Mouse (Mus musculus) myocyte (in vitro differentiated cells): ENCODE measurements around the gene Pgf. TPM values are rescaled to one million over a fixed set of nuclear protein-coding genes. Genes with fewer than 3 reads are reported as not detected.

Source experiments
- H3K27me3 ChIP-seq: one replicate; pipeline ENCODE4 v1.6.1; 2011; ENCODE audit not compliant: control insufficient read depth, insufficient read depth, insufficient read length
- H3K36me3 ChIP-seq: one replicate; pipeline ENCODE4 v1.6.1; 2011; ENCODE audit not compliant: control insufficient read depth, insufficient read depth
- H3K4me2 ChIP-seq: one replicate; pipeline ENCODE4 v1.6.1; 2011; ENCODE audit warnings: low read depth, control low read depth
- H3K4me3 ChIP-seq: one replicate; pipeline ENCODE4 v1.5.1; 2011; ENCODE audit warnings: mild to moderate bottlenecking, control low read depth, moderate library complexity
- H3K79me2 ChIP-seq: one replicate; pipeline ENCODE4 v1.6.1; 2011; ENCODE audit not compliant: control insufficient read depth, insufficient read depth
- H3ac ChIP-seq: one replicate; pipeline ENCODE4 v1.6.1; 2011; ENCODE audit not compliant: control insufficient read depth, insufficient read length
- CEBPB ChIP-seq: IDR thresholded peaks from 2 replicates; pipeline ENCODE4 v1.6.1; 2011; ENCODE audit warnings: mild to moderate bottlenecking, moderate library complexity; ENCODE audit not compliant: poor library complexity, insufficient read depth, severe bottlenecking
- E2F4 ChIP-seq: IDR thresholded peaks from one replicate; pipeline ENCODE4 v1.6.1; 2011; ENCODE audit warnings: mild to moderate bottlenecking, control low read depth, moderate library complexity; ENCODE audit not compliant: insufficient read depth
- MAX ChIP-seq: IDR thresholded peaks from one replicate; pipeline ENCODE4 v1.6.1; 2011; ENCODE audit warnings: low read depth, mild to moderate bottlenecking, control low read depth
- MYOD1 ChIP-seq, 3 experiments: IDR thresholded peaks; one replicate each; pipeline ENCODE4 v1.6.1; 2011; ENCODE audit warnings: control low read depth in 2 of 3, low read depth in 2 of 3, mild to moderate bottlenecking in 2 of 3, moderate library complexity in 1 of 3; ENCODE audit not compliant: insufficient read length in 2 of 3, control insufficient read depth in 1 of 3
- MYOG ChIP-seq, 3 experiments: IDR thresholded peaks; one replicate each; pipeline ENCODE4 v1.6.1; 2011; ENCODE audit warnings: control low read depth in 2 of 3, low read depth in 2 of 3, mild to moderate bottlenecking in 2 of 3; ENCODE audit not compliant: insufficient read length in 2 of 3, control insufficient read depth in 1 of 3, insufficient read depth in 1 of 3
- POLR2A ChIP-seq: IDR thresholded peaks from one replicate; pipeline ENCODE4 v1.6.1; 2011; ENCODE audit warnings: low read depth, mild to moderate bottlenecking, control low read depth, moderate library complexity; ENCODE audit not compliant: insufficient read length
- POLR2AphosphoS2 ChIP-seq: IDR thresholded peaks from one replicate; pipeline ENCODE4 v1.6.1; 2011; ENCODE audit warnings: low read depth, control low read depth; ENCODE audit not compliant: insufficient read length
- REST ChIP-seq: IDR thresholded peaks from one replicate; pipeline ENCODE4 v1.6.1; 2011; ENCODE audit warnings: mild to moderate bottlenecking, control low read depth, moderate library complexity; ENCODE audit not compliant: insufficient read depth, insufficient read length
- SRF ChIP-seq: IDR thresholded peaks from one replicate; pipeline ENCODE4 v1.6.1; 2011; ENCODE audit warnings: low read depth; ENCODE audit not compliant: control insufficient read depth, insufficient read length
- TCF12 ChIP-seq: IDR thresholded peaks from one replicate; pipeline ENCODE4 v1.6.1; 2011; ENCODE audit warnings: mild to moderate bottlenecking, control low read depth; ENCODE audit not compliant: poor library complexity, insufficient read depth, severe bottlenecking
- TCF3 ChIP-seq: IDR thresholded peaks from one replicate; pipeline ENCODE4 v1.6.1; 2011; ENCODE audit warnings: low read depth, control low read depth; ENCODE audit not compliant: insufficient read length
- USF1 ChIP-seq: IDR thresholded peaks from one replicate; pipeline ENCODE4 v1.6.1; 2011; ENCODE audit warnings: low read depth, mild to moderate bottlenecking, control low read depth, moderate library complexity
- polyA plus RNA-seq: library from polyadenylated mRNA; unstranded; fragments of >200 nt; fragmentation: generic; extraction: Trizol; gene quantifications from one replicate; pipeline ENCODE4 v1.2.1, GENCODE M21; 2012; ENCODE audit warnings: missing spikeins

Gene Pgf
- polyA plus RNA-seq, 1 experiment: 41.9 TPM

DNA sequence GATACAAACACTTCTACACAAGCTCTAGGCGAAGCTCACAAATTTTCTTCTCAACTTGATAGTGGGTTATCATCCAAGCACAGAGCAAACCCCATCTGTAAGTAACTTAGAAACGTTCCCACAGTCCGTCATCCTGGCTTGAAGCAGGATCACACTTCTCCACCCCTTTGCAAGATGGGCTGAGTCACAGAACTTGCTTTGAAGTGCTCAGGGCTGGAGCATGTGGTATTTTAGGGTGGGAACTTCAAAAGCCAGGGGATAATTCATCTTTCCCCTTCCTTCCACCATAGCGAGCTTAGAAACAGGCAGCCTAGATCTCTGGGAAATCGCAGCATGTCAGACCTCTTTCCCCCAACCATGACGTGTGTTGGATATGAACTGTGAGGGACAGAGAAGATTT is 21.3 kb downstream of the Pgf start:
- Histone ChIP-seq H3K27me3 (no peaks in the 10 kb centered on the region), H3K79me2 (no peaks in the 10 kb centered on the region), H3K4me2 (peak overlapping the region; percentile 48), H3K36me3 (no peaks in the 10 kb centered on the region), H3K4me3 (no peak overlapping the region), H3ac (no peak overlapping the region)
- no peak for TF ChIP-seq CEBPB
- TF ChIP-seq TCF12: no peak
- no peak for TF ChIP-seq MAX
- no peak for TF ChIP-seq POLR2A
- TF ChIP-seq TCF3: no peak
- no peak for TF ChIP-seq MYOD1 (IDR thresholded peaks at IDR 0.05; ENCODE audit: control insufficient read depth in 1 of 3, insufficient read length in 2 of 3, low read depth in 2 of 3)

DNA sequence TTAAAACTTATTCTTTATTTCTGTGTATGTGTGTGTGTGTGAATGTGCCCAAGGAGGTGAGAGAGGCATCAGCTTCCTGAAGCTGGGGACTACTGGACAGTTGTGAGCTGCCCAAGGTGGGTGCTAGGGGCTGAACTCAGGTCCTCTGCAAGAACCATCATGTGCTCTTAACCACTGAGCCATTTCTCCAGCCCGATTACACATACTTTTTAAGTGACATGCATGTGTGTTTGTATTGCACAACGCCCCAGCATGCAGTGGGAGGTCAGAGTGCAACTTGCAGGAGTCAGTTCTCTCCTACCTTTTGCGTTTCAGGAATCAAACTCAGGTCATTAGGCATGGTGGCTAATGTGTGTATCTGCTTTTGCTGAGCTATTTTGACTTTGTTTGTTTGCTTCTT is 24.6 kb downstream of the Pgf start:
- H3K27me3 ChIP-seq: no peaks in the 10 kb centered on the region
- H3K4me3 ChIP-seq: no peak overlapping the region
- H3K4me2 ChIP-seq: no peak overlapping the region
- H3K36me3 ChIP-seq: no peaks in the 10 kb centered on the region
- H3ac ChIP-seq: no peak overlapping the region
- H3K79me2 ChIP-seq: no peaks in the 10 kb centered on the region
- peak; percentile 66; the same call in 1 of the 2 replicates for TF ChIP-seq CEBPB
- no peak for TF ChIP-seq MYOG (IDR thresholded peaks at IDR 0.05; ENCODE audit: control insufficient read depth in 1 of 3, insufficient read depth in 1 of 3, insufficient read length in 2 of 3, low read depth in 2 of 3)

DNA sequence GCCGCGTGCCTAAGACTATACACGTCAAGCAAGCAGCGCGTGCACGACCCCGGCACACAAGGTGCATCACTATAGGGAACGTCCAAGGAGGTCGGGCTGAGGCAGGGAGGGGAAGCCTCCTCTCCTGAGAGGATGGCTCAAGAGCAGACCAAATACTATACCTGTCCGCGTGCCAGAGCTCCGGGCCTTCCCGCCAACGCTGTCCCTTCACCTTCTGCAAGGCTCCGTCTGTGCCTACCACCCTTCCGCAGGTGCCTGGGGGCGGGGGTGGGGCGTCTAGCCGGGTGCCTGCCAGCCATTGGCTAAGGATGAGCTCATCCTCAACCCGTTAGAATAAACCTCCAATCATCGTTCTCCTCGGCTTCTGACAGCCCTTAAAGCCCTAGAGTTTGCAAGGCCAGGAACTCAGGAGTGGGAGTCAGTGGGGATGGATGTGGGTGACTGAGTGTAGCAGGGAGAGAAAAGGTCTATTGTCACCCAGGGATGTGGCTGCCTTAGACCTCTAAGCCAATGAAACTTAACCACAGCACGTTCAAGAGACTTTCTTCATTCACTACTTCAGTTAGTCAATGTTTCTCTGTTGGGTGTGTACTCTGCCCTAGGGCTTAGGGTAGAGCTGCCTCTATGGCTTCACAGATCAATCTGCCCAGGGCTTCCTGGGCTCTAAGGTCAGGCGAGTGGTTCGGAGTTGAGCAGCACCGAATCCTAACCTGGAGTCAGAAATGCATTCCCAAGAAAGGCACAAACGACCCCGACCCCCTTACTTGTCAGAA is 26.4 kb downstream of the Pgf start, which contains the start of gene Rps6kl1:
TSS of gene Rps6kl1 (minus strand) at position 263 of the 773 bp plus-strand sequence.
- H3K4me2 ChIP-seq: no peak within 1 kb of the TSS
- no peak within 1 kb of the TSS for H3ac ChIP-seq
- TF ChIP-seq POLR2A: no peak
- TF ChIP-seq REST: no peak
- TF ChIP-seq USF1: no peak
- no peak for TF ChIP-seq POLR2AphosphoS2
- TF ChIP-seq SRF: no peak
- no peak for TF ChIP-seq MAX
- TF ChIP-seq MYOD1 (IDR thresholded peaks at IDR 0.05; ENCODE audit: control insufficient read depth in 1 of 3, insufficient read length in 2 of 3, low read depth in 2 of 3): no peak
- no peak for TF ChIP-seq TCF3
- no peaks in the 10 kb centered on the region for H3K79me2 ChIP-seq
- H3K4me3 ChIP-seq: no peak within 1 kb of the TSS
- H3K36me3 ChIP-seq: no peaks in the 10 kb centered on the region
- H3K27me3 ChIP-seq: no peaks in the 10 kb centered on the region

DNA sequence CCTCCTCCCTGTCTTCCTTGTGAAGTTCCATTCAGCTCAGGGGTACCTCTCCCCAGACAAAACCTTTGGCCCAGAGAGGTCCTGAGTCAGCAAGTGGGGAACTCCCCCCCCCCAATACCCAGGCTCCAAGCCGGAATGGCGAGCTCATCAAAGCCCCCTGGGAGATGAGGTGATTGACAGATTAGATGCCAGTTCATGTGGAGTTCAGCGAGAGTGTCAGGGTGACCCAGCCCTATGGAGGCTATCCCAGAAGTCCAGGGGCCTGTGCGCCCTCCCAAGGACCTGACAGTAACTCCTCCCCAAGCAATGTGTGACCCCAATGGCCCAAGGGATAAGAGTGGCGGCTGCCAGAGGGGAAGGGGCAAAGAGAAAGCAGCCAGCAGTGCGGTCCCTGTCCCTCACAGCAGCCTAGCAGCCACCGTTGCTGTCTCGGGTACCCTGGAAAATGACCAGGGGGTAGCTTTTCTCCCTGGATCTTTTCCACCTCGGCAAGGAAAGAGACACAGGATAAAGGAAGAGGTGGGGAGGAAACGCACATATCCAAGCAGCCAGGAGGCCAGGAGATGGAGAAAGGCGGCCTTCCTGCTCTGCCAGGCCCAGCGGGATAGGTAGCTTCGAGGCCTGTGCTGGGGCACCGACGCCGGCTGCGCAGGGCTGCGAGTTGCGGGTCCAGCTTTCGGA is 27.1 kb downstream of the Pgf start:
- no peak overlapping the region for H3K4me2 ChIP-seq
- H3K36me3 ChIP-seq: no peaks in the 10 kb centered on the region
- no peaks in the 10 kb centered on the region for H3K27me3 ChIP-seq
- H3K4me3 ChIP-seq: no peak overlapping the region
- no peak overlapping the region for H3ac ChIP-seq
- TF ChIP-seq SRF (no peak), CEBPB (no peak), TCF12 (no peak), MYOG (IDR thresholded peaks at IDR 0.05; ENCODE audit: control insufficient read depth in 1 of 3, insufficient read depth in 1 of 3, insufficient read length in 2 of 3, low read depth in 2 of 3) (no peak), MYOD1 (IDR thresholded peaks at IDR 0.05; ENCODE audit: control insufficient read depth in 1 of 3, insufficient read length in 2 of 3, low read depth in 2 of 3) (no peak), POLR2AphosphoS2 (no peak), TCF3 (no peak), MAX (no peak), E2F4 (no peak), REST (no peak), USF1 (no peak), POLR2A (no peak)
- no peaks in the 10 kb centered on the region for H3K79me2 ChIP-seq

DNA sequence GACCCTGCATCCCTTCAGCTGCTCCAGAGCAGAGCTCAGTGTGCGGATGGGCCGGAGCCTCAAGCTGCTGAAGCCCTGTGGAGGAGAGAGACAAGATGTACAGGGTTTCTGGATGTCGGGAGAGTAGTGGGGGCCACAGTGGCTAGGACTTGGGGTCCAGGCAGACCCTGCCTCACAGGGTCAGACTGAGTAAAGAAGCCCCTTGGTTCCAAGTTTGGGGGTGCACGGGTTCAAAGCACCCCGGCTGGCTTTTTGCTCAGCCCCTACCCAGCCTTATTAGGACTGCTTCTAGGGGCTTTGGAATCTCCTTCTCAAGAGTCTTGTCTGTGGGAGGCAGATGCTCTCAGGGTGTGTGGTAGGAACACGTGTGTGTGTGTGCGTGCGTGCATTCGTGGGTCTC is 30.7 kb downstream of the Pgf start:
- no peaks in the 10 kb centered on the region for H3K36me3 ChIP-seq
- H3K4me3 ChIP-seq: no peak overlapping the region
- H3K79me2 ChIP-seq: no peaks in the 10 kb centered on the region
- no peaks in the 10 kb centered on the region for H3K27me3 ChIP-seq
- no peak overlapping the region for H3ac ChIP-seq
- no peak for TF ChIP-seq TCF3
- no peak for TF ChIP-seq MAX
- TF ChIP-seq TCF12: no peak
- H3K4me2 ChIP-seq: no peak overlapping the region
